Mouse (Mus musculus) bone marrow macrophage, adult 2 months (primary cell): ENCODE results near the gene Ms4a15.

Source experiments
- CTCF ChIP-seq: IDR thresholded peaks from 2 replicates; pipeline ENCODE4 v1.5.1; 2012; ENCODE audit warnings: low read depth, mild to moderate bottlenecking, low read length, moderate library complexity
- POLR2A ChIP-seq: IDR thresholded peaks from 2 replicates; pipeline ENCODE4 v1.6.1; 2012; ENCODE audit warnings: mild to moderate bottlenecking, low read depth, low read length, borderline replicate concordance

- TF ChIP-seq POLR2A (no peak), CTCF (no peak)
Measured at GRCm38 (mm10) chr19:10935029-10935428, 58.0 kb downstream of the Ms4a15 start.
